Comparison of ENCODE assay signal across 10 mouse cellular contexts in genomic region chr3:93052826-93053474, GRCm38 (mm10). TPM values are rescaled to one million over a fixed set of nuclear protein-coding genes. Genes with fewer than 3 reads are reported as not detected.
DNase-seq lines count a peak whose midpoint lies in the region; TF ChIP-seq lines count a peak whose summit lies in the region.
"Had no signal": no experiment of that assay in that cellular context is flagged by ENCODE, and none has a peak within 500 bp of the region (broad histone marks: within the 10 kb centered on the region; RNA-seq: fewer than 3 reads in every experiment).

No protein-coding gene starts in this region.

- no peaks in the 10 kb centered on the region for H3K4me1 ChIP-seq in limb, embryonic 10.5 days

- H3K36me3 ChIP-seq in limb, embryonic 10.5 days: no peaks in the 10 kb centered on the region

- peak; percentile 67 for TF ChIP-seq CTCF in layer of hippocampus, adult 2 months (conservative IDR thresholded peaks at IDR 0.05)

- no peaks in the 10 kb centered on the region for H3K9me3 ChIP-seq in limb, embryonic 10.5 days (replicated peaks)

- no peak overlapping the region for H3K4me3 ChIP-seq in layer of hippocampus, adult 2 months
- H3K4me3 ChIP-seq in limb, embryonic 10.5 days: no peak overlapping the region

- no peaks in the 10 kb centered on the region for H3K27me3 ChIP-seq in limb, embryonic 10.5 days (ENCODE audit: low read depth, poor library complexity, severe bottlenecking)

- WGBS in limb, embryonic 10.5 days: 61% methylated on average over 10 of the region's 10 CpGs

- H3K27ac ChIP-seq in layer of hippocampus, adult 2 months: no peak overlapping the region
- H3K27ac ChIP-seq in limb, embryonic 10.5 days: no peak overlapping the region

- peak; percentile 15 for DNase-seq in adrenal gland, postnatal 25 days
- no peak for DNase-seq in adrenal gland, adult 8-10 months
- DNase-seq in layer of hippocampus, adult 2 months (ENCODE audit: low spot score in 2 of 2): no peak
- no peak for DNase-seq in layer of hippocampus, postnatal 36 days
- DNase-seq in Muller cell, postnatal 12 days (ENCODE audit: inconsistent ontology term): peak; percentile 2
- peak; percentile 56 for DNase-seq in limb, embryonic 10.5 days (ENCODE audit: low spot score)
- no peak for DNase-seq in urinary bladder, postnatal 14 days (ENCODE audit: low spot score)
- DNase-seq in right cerebral cortex, postnatal 25 days: no peak

RNA-seq across cellular contexts. Expression of gene Gm4858, which starts 15.7 kb away (rescaled TPM):
- total RNA-seq in adrenal gland, postnatal 25 days (2021): not detected in 2 replicates
- not detected for total RNA-seq in adrenal gland, adult 8-10 months (2022)
- not detected for total RNA-seq in layer of hippocampus, adult 2 months (2021)
- not detected for total RNA-seq in layer of hippocampus, postnatal 36 days (2021)
- polyA plus RNA-seq in limb, embryonic 10.5 days (2016; fragmentation: Nextera tagmentation; extraction: Ambion mirVana): not detected in 2 replicates
- total RNA-seq: granulocyte monocyte progenitor cell, adult 5-6 weeks had no signal
- polyA plus RNA-seq: limb, embryonic 14.5 days had no signal

RNA-seq across cellular contexts. Expression of gene Lce1m, which starts 34.1 kb away (rescaled TPM):
- not detected in 2 replicates for total RNA-seq in adrenal gland, postnatal 25 days (2021)
- not detected for total RNA-seq in adrenal gland, adult 8-10 months (2022)
- total RNA-seq in layer of hippocampus, adult 2 months (2021): not detected
- not detected for total RNA-seq in layer of hippocampus, postnatal 36 days (2021)
- not detected in 2 replicates for polyA plus RNA-seq in limb, embryonic 10.5 days (2016; fragmentation: Nextera tagmentation; extraction: Ambion mirVana)
- total RNA-seq: granulocyte monocyte progenitor cell, adult 5-6 weeks had no signal
- polyA plus RNA-seq: limb, embryonic 14.5 days had no signal

RNA-seq across cellular contexts. Expression of gene Crct1, which starts 37.5 kb away (rescaled TPM):
- not detected in 2 replicates for total RNA-seq in adrenal gland, postnatal 25 days (2021)
- not detected for total RNA-seq in adrenal gland, adult 8-10 months (2022)
- not detected for total RNA-seq in layer of hippocampus, adult 2 months (2021)
- total RNA-seq in layer of hippocampus, postnatal 36 days (2021): not detected
- 0.44 TPM in 1 of 2 replicates, not detected in the other for polyA plus RNA-seq in limb, embryonic 10.5 days (2016; fragmentation: Nextera tagmentation; extraction: Ambion mirVana)
- total RNA-seq: granulocyte monocyte progenitor cell, adult 5-6 weeks had no signal

Comparison
In these comparisons a context has a peak if more than half of its experiments do, and no peak if none do; other contexts are left out.
1. DNase-seq: peak in adrenal gland, postnatal 25 days (single experiment), Muller cell, postnatal 12 days (single experiment) and limb, embryonic 10.5 days (single experiment); none in adrenal gland, adult 8-10 months (single experiment), layer of hippocampus, adult 2 months (0 of 2), layer of hippocampus, postnatal 36 days (0 of 2), urinary bladder, postnatal 14 days (single experiment) and right cerebral cortex, postnatal 25 days (single experiment).